Mouse (Mus musculus) ES-Bruce4 (cell line): ENCODE results near the gene Arpc3.

Experiments
- CTCF ChIP-seq: IDR thresholded peaks from one replicate; pipeline ENCODE4 v1.8.1; 2011; ENCODE audit warnings: low read depth, low read length
- POLR2A ChIP-seq: IDR thresholded peaks from one replicate; pipeline ENCODE4 v1.8.1; 2011; ENCODE audit warnings: low read length; ENCODE audit not compliant: insufficient read depth

DNA sequence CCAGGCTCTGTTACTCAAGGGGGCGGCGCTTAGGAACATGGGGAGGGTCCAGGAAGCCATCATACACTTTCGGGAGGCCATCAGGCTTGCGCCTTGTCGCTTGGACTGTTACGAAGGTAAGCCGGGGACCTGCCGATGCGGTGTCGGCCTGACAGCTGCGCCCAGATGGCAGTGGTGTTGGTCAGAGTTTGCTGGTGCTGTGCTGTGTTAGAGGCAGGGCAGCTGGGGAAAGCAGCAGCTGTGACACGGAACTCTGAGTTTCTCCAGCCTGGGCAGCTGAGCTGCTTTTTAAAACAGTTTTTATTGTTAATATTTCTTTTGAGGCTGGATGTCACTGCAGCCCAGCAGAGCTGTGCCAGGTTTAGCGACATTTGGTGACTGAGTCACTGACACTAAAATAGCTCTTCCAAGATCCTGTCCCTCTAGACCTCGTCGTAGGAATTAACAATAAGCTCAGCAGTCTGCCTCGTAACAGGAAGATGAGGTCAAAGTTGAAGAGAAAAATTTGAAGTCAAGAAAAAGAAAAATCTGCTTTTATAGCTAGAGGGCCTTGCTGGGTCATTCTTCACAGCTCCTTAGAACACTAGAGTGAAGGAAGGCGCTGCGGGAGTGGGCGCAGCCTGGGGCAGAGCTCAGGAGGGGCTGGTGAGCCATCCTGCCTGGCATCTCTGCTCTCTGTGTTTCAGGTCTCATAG, 47.9 kb downstream of the Arpc3 start:
- TF ChIP-seq CTCF (no peak), POLR2A (no peak)
